Mouse (Mus musculus): ENCODE results near the gene Cts6. TPM values are rescaled to one million over a fixed set of nuclear protein-coding genes. Genes with fewer than 3 reads are reported as not detected.
"Not testable (repeated sequence)": the region's sequence is repeated elsewhere in the genome, so short reads cannot be mapped to it uniquely, and the experiment has no call there.

Cts6 gene
- not detected in 2 replicates for polyA plus RNA-seq (2012; rRNA removed)

- H3K27ac ChIP-seq (ENCODE audit: insufficient read depth, low read length), result no peak within 1 kb of the TSS
- no peaks in the 10 kb centered on the region for H3K27me3 ChIP-seq (ENCODE audit: control insufficient read depth, insufficient read depth, low read length)
- WGBS, result 79% methylated on average over 3 of the region's 3 CpGs
- no peak within 1 kb of the TSS for H3K4me3 ChIP-seq (replicated peaks; ENCODE audit: insufficient read depth, low read depth, low read length)
- DNase-seq, result no peak
- no peaks in the 10 kb centered on the region for H3K4me1 ChIP-seq (ENCODE audit: control insufficient read depth, insufficient read depth, low read length)
- TF ChIP-seq POLR2A (IDR thresholded peaks at IDR 0.05; ENCODE audit: borderline replicate concordance, insufficient read depth, low read length), result no peak
- no peak for TF ChIP-seq CTCF (IDR thresholded peaks at IDR 0.05; ENCODE audit: borderline replicate concordance, insufficient read depth, low read depth, low read length)
These were observed at the start of gene Cts6 for GRCm38 (mm10) chr13:61203310-61203709. Cts6 (minus strand) TSS chr13:61203410.

DNA sequence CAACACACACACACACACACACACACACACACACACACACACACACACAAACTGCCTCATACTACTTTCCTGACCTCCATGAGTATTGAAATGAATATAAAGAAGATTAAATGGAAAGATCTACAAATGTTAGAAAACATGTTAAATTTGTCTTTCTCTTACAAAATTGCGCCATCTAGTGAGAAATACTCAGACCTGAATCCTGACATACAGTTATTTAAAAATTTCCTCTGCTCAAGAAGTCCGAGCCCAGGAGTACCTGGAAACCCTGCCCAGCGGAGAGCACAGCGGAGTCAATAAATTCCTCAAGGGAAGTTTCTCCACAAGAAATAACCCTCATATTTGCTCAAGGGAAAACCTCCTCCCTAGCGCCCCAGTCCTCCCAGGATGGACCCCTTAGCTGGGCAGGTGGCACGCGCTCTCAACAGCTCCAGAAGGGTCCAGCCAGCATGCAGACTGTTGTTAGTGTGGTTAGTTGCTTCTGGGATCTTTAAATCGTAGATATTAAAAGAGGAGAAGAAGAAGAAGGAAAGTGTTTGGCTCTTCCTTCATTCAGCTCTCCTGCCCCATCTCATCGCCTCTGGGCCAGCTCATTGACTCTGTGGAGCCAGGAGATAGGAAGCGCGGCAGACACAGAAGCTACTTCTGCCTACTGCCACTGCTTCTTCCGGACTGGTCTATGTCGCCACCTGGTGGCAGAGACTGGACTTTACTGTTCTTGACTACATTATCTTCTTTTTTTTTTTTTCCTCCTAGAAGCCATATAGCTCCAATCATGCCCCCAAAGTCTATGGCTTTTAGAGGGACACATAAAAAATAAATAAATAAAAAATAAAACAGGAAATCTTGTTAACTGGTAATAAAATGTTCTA lies 38.1 kb upstream of the Cts6 start:
- Histone ChIP-seq H3K27me3 (ENCODE audit: control insufficient read depth, insufficient read depth, low read length) (no peaks in the 10 kb centered on the region), H3K4me1 (ENCODE audit: control insufficient read depth, insufficient read depth, low read length) (no peaks in the 10 kb centered on the region), H3K27ac (ENCODE audit: insufficient read depth, low read length) (no peak overlapping the region), H3K4me3 (replicated peaks; ENCODE audit: insufficient read depth, low read depth, low read length) (no peak overlapping the region)
- DNase-seq, result no peak
- TF ChIP-seq CTCF (IDR thresholded peaks at IDR 0.05; ENCODE audit: borderline replicate concordance, insufficient read depth, low read depth, low read length) (0 out of 2 replicates have a peak, but pooled peaks have one; percentile 16), POLR2A (IDR thresholded peaks at IDR 0.05; ENCODE audit: borderline replicate concordance, insufficient read depth, low read length) (no peak)
- WGBS, result 62% methylated on average over 13 of the region's 13 CpGs

DNA sequence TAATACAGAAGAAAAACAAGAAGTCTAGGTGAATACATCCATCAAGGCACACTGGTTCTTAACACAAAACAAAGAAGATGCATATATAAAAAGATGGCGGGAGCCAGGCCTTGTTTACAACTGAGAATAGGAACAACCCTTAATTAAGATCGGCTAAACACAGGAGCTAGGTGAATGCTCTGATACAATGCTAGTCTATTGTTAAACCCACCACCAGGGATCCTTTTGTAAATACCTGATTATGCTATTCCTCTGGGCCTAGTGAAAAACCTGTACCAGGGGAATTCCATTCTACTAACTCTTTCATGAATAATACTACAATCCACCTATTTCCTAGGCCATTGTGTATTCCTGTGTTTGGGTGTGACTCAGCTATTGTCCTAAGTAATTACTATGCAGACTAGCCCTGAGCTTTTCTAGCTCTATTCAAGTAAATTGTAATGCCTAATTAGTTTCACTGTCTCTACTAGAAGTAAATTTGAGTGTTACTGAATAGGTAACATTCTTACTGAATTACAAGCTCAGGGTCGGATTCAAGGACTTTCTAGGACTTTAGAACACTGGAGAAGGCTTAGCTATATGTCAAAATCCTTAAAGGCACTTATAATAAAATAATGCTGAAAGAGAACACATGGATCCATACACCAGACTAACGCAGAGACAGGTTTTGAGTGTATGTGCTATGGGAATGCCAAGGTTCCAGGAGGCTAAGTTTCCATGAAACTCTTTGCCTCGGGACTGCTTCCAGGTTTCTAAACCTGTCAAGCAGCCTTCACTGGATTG lies 17.9 kb downstream of the Cts6 start:
- H3K27me3 ChIP-seq (ENCODE audit: control insufficient read depth, insufficient read depth, low read length); H3K4me3 ChIP-seq (replicated peaks; ENCODE audit: insufficient read depth, low read depth, low read length); H3K27ac ChIP-seq (ENCODE audit: insufficient read depth, low read length); H3K4me1 ChIP-seq (ENCODE audit: control insufficient read depth, insufficient read depth, low read length); DNase-seq: not testable (repeated sequence)
- 72% methylated on average over 5 of the region's 5 CpGs for whole genome bisulfite sequencing

- Histone ChIP-seq H3K4me1 (ENCODE audit: control insufficient read depth, insufficient read depth, low read length) (no peaks in the 10 kb centered on the region; the same call in 1 of the 2 replicates), H3K27ac (ENCODE audit: insufficient read depth, low read length) (no peak overlapping the region), H3K27me3 (ENCODE audit: control insufficient read depth, insufficient read depth, low read length) (no peaks in the 10 kb centered on the region), H3K4me3 (replicated peaks; ENCODE audit: insufficient read depth, low read depth, low read length) (no peak overlapping the region)
- WGBS, result 76% methylated on average over 4 of the region's 4 CpGs
- TF ChIP-seq CTCF (IDR thresholded peaks at IDR 0.05; ENCODE audit: borderline replicate concordance, insufficient read depth, low read depth, low read length) (no peak), POLR2A (IDR thresholded peaks at IDR 0.05; ENCODE audit: borderline replicate concordance, insufficient read depth, low read length) (no peak)
- no peak for DNase-seq
These were observed 38.6 kb downstream of the Cts6 start for GRCm38 (mm10) chr13:61164622-61165021.

GRCm38 (mm10) chr13:61164156-61164555 lies 39.1 kb downstream of the Cts6 start, which contains the start of gene Ctsr:
Ctsr (minus strand) TSS chr13:61164256.
- TF ChIP-seq CTCF (IDR thresholded peaks at IDR 0.05; ENCODE audit: borderline replicate concordance, insufficient read depth, low read depth, low read length), result no peak
- no peak for TF ChIP-seq POLR2A (IDR thresholded peaks at IDR 0.05; ENCODE audit: borderline replicate concordance, insufficient read depth, low read length)
- 76% methylated on average over 1 of the region's 1 CpGs for WGBS
- H3K27ac ChIP-seq (ENCODE audit: insufficient read depth, low read length), result no peak within 1 kb of the TSS
- H3K4me3 ChIP-seq (replicated peaks; ENCODE audit: insufficient read depth, low read depth, low read length), result no peak within 1 kb of the TSS
- H3K27me3 ChIP-seq (ENCODE audit: control insufficient read depth, insufficient read depth, low read length), result no peaks in the 10 kb centered on the region
- no peak for DNase-seq
- H3K4me1 ChIP-seq (ENCODE audit: control insufficient read depth, insufficient read depth, low read length), result no peaks in the 10 kb centered on the region; the same call in 1 of the 2 replicates

Other genes with a start within 250 kb of the Cts6 start
- gene Ctsj, start 197.5 kb downstream of the Cts6 start, polyA plus RNA-seq (2012; rRNA removed), result 0.11 TPM in 1 of 2 replicates, not detected in the other
- gene Ctsq, start 162.8 kb downstream of the Cts6 start, polyA plus RNA-seq (2012; rRNA removed), result not detected in 2 replicates
- not detected in 2 replicates for gene Ctsr, start 39.2 kb downstream of the Cts6 start, polyA plus RNA-seq (2012; rRNA removed)
- not detected in 2 replicates for gene Cts8, start 51.9 kb upstream of the Cts6 start, polyA plus RNA-seq (2012; rRNA removed)
- not detected in 2 replicates for gene Gm49398, start 85.4 kb upstream of the Cts6 start, polyA plus RNA-seq (2012; rRNA removed)
- not detected in 2 replicates for gene Cts7, start 154.8 kb upstream of the Cts6 start, polyA plus RNA-seq (2012; rRNA removed)